Mouse (Mus musculus) cerebellum, adult 2 months (tissue): ENCODE measurements around the gene 5430419D17Rik. TPM values are rescaled to one million over a fixed set of nuclear protein-coding genes. Genes with fewer than 3 reads are reported as not detected.

Source experiments
- DNase-seq, 2 experiments: peaks; one replicate each; pipeline ENCODE4 v3.0.0; 2021
- H3K27ac ChIP-seq: fragments of 200-500 bp; 2 replicates; pipeline ENCODE4 v1.5.1; 2012; ENCODE audit warnings: low read length, control low read depth, inconsistent platforms; ENCODE audit not compliant: insufficient read depth
- H3K27me3 ChIP-seq: fragments of 200-500 bp; 2 replicates; pipeline ENCODE4 v1.6.1; 2012; ENCODE audit warnings: inconsistent platforms, mild to moderate bottlenecking, low read length, moderate library complexity; ENCODE audit not compliant: control insufficient read depth, insufficient read depth
- H3K4me1 ChIP-seq: fragments of 200-500 bp; 2 replicates; pipeline ENCODE4 v1.6.1; 2011; ENCODE audit warnings: low read length; ENCODE audit not compliant: control insufficient read depth, insufficient read depth
- H3K4me3 ChIP-seq: fragments of 200-500 bp; replicated peaks from 2 replicates; pipeline ENCODE3; 2011; ENCODE audit warnings: mild to moderate bottlenecking, low read depth, low read length, control low read depth; ENCODE audit not compliant: insufficient read depth
- CTCF ChIP-seq: fragments of 200-500 bp; IDR thresholded peaks from 2 replicates; pipeline ENCODE4 v1.5.1; 2011; ENCODE audit warnings: low read depth, mild to moderate bottlenecking, control low read depth, low read length, moderate library complexity, borderline replicate concordance; ENCODE audit not compliant: insufficient read depth
- POLR2A ChIP-seq: fragments of 200-500 bp; IDR thresholded peaks from 2 replicates; pipeline ENCODE4 v1.6.1; 2011; ENCODE audit warnings: low read length, control low read depth, borderline replicate concordance; ENCODE audit not compliant: insufficient read depth
- WGBS: fragments of 180-500 bp; shearing (Covaris S2); methylation state at CpG from one replicate; pipeline ENCODE4 v1.1.7; 2018; 5-methylcytosine and 5-hydroxymethylcytosine counted together
- polyA plus RNA-seq: library from polyadenylated mRNA; depleted of rRNA; stranded (reverse); fragments of >200 nt; gene quantifications from 2 replicates; pipeline ENCODE4 v1.2.3, GENCODE M21; 2012; rRNA removed

Gene 5430419D17Rik
- polyA plus RNA-seq, 1 experiment, result 0.38 TPM

- H3K27me3 ChIP-seq, result no peaks in the 10 kb centered on the region
- H3K27ac ChIP-seq, result no peak overlapping the region; the same call in 1 of the 2 replicates
- WGBS, result 7% methylated on average over 7 of the region's 7 CpGs
- DNase-seq, result peak in 1 of 2 experiments; percentile 26
- H3K4me1 ChIP-seq, result peaks cover 8% of the 10 kb centered on the region
- H3K4me3 ChIP-seq, result no peak overlapping the region
- no peak for TF ChIP-seq POLR2A
- no peak for TF ChIP-seq CTCF
Measured at GRCm38 (mm10) chr7:131345856-131346541, 171.8 kb downstream of the 5430419D17Rik start.

Other genes starting within 250 kb of the 5430419D17Rik start
- 188 and 231 TPM in 2 replicates for gene Htra1, start 238.3 kb upstream of the 5430419D17Rik start, polyA plus RNA-seq
- 0.03 TPM in 1 of 2 replicates, not detected in the other for gene Dmbt1, start 142.3 kb upstream of the 5430419D17Rik start, polyA plus RNA-seq
- gene 4933402N03Rik, start 28.1 kb upstream of the 5430419D17Rik start, polyA plus RNA-seq, result not detected in 2 replicates
- gene Cuzd1, start 147.9 kb downstream of the 5430419D17Rik start, polyA plus RNA-seq, result 0.05 and 0.19 TPM in 2 replicates
- 0.60 and 0.70 TPM in 2 replicates for gene Fam24b, start 155.1 kb downstream of the 5430419D17Rik start, polyA plus RNA-seq
- gene Fam24a, start 159.5 kb downstream of the 5430419D17Rik start, polyA plus RNA-seq, result not detected in 2 replicates
- gene 2310057M21Rik, start 188.4 kb downstream of the 5430419D17Rik start, polyA plus RNA-seq, result 16.3 and 16.7 TPM in 2 replicates
- 69.4 and 75.7 TPM in 2 replicates for gene Pstk, start 196.7 kb downstream of the 5430419D17Rik start, polyA plus RNA-seq
- gene Ikzf5, start 236.1 kb downstream of the 5430419D17Rik start, polyA plus RNA-seq, result 18.7 and 19.2 TPM in 2 replicates
- 29.8 and 36.7 TPM in 2 replicates for gene Acadsb, start 236.2 kb downstream of the 5430419D17Rik start, polyA plus RNA-seq